Mouse (Mus musculus): ENCODE results near the gene Cmya5. TPM values are rescaled to one million over a fixed set of nuclear protein-coding genes. Genes with fewer than 3 reads are reported as not detected.

The Cmya5 gene
- total and polyA plus RNA-seq, 3 experiments: 0.06 to 0.38 (median 0.20) TPM

Other genes with a start within 250 kb of the Cmya5 start
- 10 to 100 TPM; 26.8 to 42.7 TPM for gene Tent2, start 47.7 kb upstream of the Cmya5 start, total RNA-seq (2021)
- gene Tent2, start 47.7 kb upstream of the Cmya5 start, polyA plus RNA-seq (2012; rRNA removed): 8.3 and 8.9 TPM in 2 replicates
- gene Homer1, start 154.9 kb upstream of the Cmya5 start, total RNA-seq (2021): 10 to 100 TPM; 27.2 to 56.6 TPM
- 4.7 and 5.2 TPM in 2 replicates for gene Homer1, start 154.9 kb upstream of the Cmya5 start, polyA plus RNA-seq (2012; rRNA removed)